In the genomic region with DNA sequence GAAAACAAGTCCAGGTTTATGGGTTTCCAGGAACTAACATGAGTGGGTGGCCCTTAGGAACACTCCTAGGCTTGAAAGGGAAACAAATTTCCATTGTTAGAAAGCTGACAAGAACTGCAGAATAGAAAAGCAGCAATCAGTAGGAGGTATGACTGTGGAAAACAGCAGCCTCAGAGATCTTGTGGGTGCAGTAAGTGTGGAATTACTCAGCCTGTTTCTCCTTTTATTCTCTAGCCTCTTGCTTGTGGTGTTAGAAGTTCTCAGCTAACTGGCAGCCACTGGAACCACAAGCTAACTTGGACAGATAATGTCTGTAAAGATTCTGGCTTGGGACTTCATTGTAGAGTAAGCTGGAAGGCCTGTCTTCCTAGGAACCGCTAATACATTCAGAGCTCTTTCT, we compare ENCODE assay signal across 28 mouse cellular contexts.
A peak's percentile ranks its signal among the peaks of the same experiment; 100 is the strongest.
DNase-seq lines count a peak whose midpoint lies in the region; ATAC-seq and TF ChIP-seq lines count a peak whose summit lies in the region.
"Had no signal": no experiment of that assay in that cellular context is flagged by ENCODE, and none has a peak within 500 bp of the region (broad histone marks: within the 10 kb centered on the region; RNA-seq: fewer than 3 reads in every experiment).

No protein-coding gene starts in this region.

- no peak overlapping the region for H3K4me3 ChIP-seq in stomach, postnatal 0 days (ENCODE audit: low read depth, low read length)
- H3K4me3 ChIP-seq: embryonic facial prominence, embryonic 15.5 days; gastrocnemius, adult 2 months; heart, adult 2 months; heart, embryonic 12.5 days; hindbrain, embryonic 13.5 days; kidney, embryonic 15.5 days; limb, embryonic 12.5 days; liver, embryonic 15.5 days had no signal

- intact Hi-C loops in left cerebral cortex, postnatal 10 days (cut with DNase I) = no loop called here

- CTCF ChIA-PET in Patski (lab: Charles Lee) = interaction anchor here (1.0 to 4.2 kb wide), 6 partner anchors 9 to 108 kb away, joined by 3 to 18 read pairs (median 4); no protein-coding TSS in a partner anchor

- H3K27ac ChIP-seq in stomach, postnatal 0 days (replicated peaks) = no peak overlapping the region
- H3K27ac ChIP-seq: embryonic facial prominence, embryonic 15.5 days; gastrocnemius, adult 2 months; heart, adult 2 months; hindbrain, embryonic 13.5 days; kidney, embryonic 15.5 days; limb, embryonic 12.5 days; liver, embryonic 15.5 days had no signal

- POLR2A ChIA-PET in Patski (lab: Charles Lee) = no interaction called here

- ATAC-seq in Patski = peak; percentile 57
- peak; percentile 21; the same call in 1 of the 2 replicates for ATAC-seq in stomach, postnatal 0 days (ENCODE audit: low FRiP score, low TSS enrichment)
- ATAC-seq: CD4-positive, CD25-positive, alpha-beta regulatory T cell, adult 4 months; forebrain, embryonic 14.5 days; intestine, postnatal 0 days had no signal

- H3K27me3 ChIP-seq in Patski = no peaks in the 10 kb centered on the region
- no peaks in the 10 kb centered on the region for H3K27me3 ChIP-seq in stomach, postnatal 0 days (ENCODE audit: control insufficient read depth, insufficient read depth, low read length)
- H3K27me3 ChIP-seq: embryonic facial prominence, embryonic 15.5 days; heart, embryonic 12.5 days; hindbrain, embryonic 13.5 days; kidney, embryonic 15.5 days; limb, embryonic 12.5 days; liver, embryonic 15.5 days had no signal

- TF ChIP-seq EP300 in stomach, postnatal 0 days (optimal IDR thresholded peaks at IDR 0.05) = no peak

- H3K9me3 ChIP-seq in stomach, postnatal 0 days (ENCODE audit: control insufficient read depth, low read length) = no peaks in the 10 kb centered on the region
- H3K9me3 ChIP-seq: embryonic facial prominence, embryonic 15.5 days; heart, embryonic 12.5 days; hindbrain, embryonic 13.5 days; kidney, embryonic 15.5 days; limb, embryonic 12.5 days; liver, embryonic 15.5 days had no signal

- in situ Hi-C loops in Patski (cut with MboI; ENCODE audit: low pct_unique_long_range_greater_than_20kb) = loop anchor here (10.0 kb wide), 1 partner anchor 647 kb away; no protein-coding TSS in a partner anchor

- no peaks in the 10 kb centered on the region for H3K4me1 ChIP-seq in stomach, postnatal 0 days (replicated peaks; ENCODE audit: control insufficient read depth, insufficient read depth)
- H3K4me1 ChIP-seq: embryonic facial prominence, embryonic 15.5 days; heart, embryonic 12.5 days; hindbrain, embryonic 13.5 days; kidney, embryonic 15.5 days; limb, embryonic 12.5 days; liver, embryonic 15.5 days had no signal

- H3K9ac ChIP-seq in stomach, postnatal 0 days (ENCODE audit: low read length) = no peak overlapping the region
- H3K9ac ChIP-seq: embryonic facial prominence, embryonic 15.5 days; heart, embryonic 12.5 days; hindbrain, embryonic 13.5 days; kidney, embryonic 15.5 days; limb, embryonic 12.5 days; liver, embryonic 15.5 days; lung, embryonic 14.5 days had no signal

- no peak for TF ChIP-seq CTCF in Patski (IDR thresholded peaks at IDR 0.05)
- no peak for TF ChIP-seq CTCF in stomach, postnatal 0 days (IDR thresholded peaks at IDR 0.05; ENCODE audit: low read depth)

- no peak overlapping the region for H3K4me2 ChIP-seq in stomach, postnatal 0 days (replicated peaks; ENCODE audit: low read depth)
- H3K4me2 ChIP-seq: embryonic facial prominence, embryonic 15.5 days; heart, embryonic 12.5 days; hindbrain, embryonic 13.5 days; kidney, embryonic 15.5 days; limb, embryonic 12.5 days; liver, embryonic 15.5 days; lung, embryonic 14.5 days had no signal

- peak; percentile 21 for DNase-seq in left cerebral cortex, adult 11 months (ENCODE audit: low spot score)
- DNase-seq in left cerebral cortex, postnatal 10 days (ENCODE audit: extremely low spot score in 1 of 2, low spot score in 2 of 2) = no peak
- peak; percentile 47 for DNase-seq in 3134 (ENCODE audit: extremely low read depth, insufficient read length, low spot score)
- no peak for DNase-seq in Patski (ENCODE audit: low read depth, low spot score)
- no peak for DNase-seq in stomach, postnatal 0 days (ENCODE audit: low spot score)
- no peak for DNase-seq in spleen, postnatal 10 days (ENCODE audit: low spot score in 2 of 2)
- no peak for DNase-seq in gastrocnemius, postnatal 4 days (ENCODE audit: low spot score in 2 of 2)
- DNase-seq: adrenal gland, postnatal 10 days; cerebellum, adult 11-12 months; cerebellum, adult 9-11 months; gastrocnemius, adult 2 months; gastrocnemius, postnatal 36 days; heart, adult 2 months; heart, postnatal 4 days; kidney, postnatal 25 days; lung, embryonic 14.5 days; lung, postnatal 14 days; midbrain, embryonic 14.5 days; thymus, postnatal 14 days had no signal

- WGBS in stomach, postnatal 0 days = 78% methylated on average over 1 of the region's 1 CpGs

- no peaks in the 10 kb centered on the region for H3K36me3 ChIP-seq in stomach, postnatal 0 days (ENCODE audit: control insufficient read depth, insufficient read depth, low read length)
- H3K36me3 ChIP-seq: embryonic facial prominence, embryonic 15.5 days; heart, embryonic 12.5 days; hindbrain, embryonic 13.5 days; kidney, embryonic 15.5 days; limb, embryonic 12.5 days; liver, embryonic 15.5 days had no signal

Comparison
In these comparisons a context has a peak if more than half of its experiments do, and no peak if none do; other contexts are left out.
1. DNase-seq: peak in left cerebral cortex, adult 11 months (single experiment) and 3134 (single experiment); none in left cerebral cortex, postnatal 10 days (0 of 2), Patski (single experiment), stomach, postnatal 0 days (single experiment), spleen, postnatal 10 days (0 of 2) and gastrocnemius, postnatal 4 days (0 of 2).